Mouse (Mus musculus): ENCODE measurements around the gene Eci1. TPM values are rescaled to one million over a fixed set of nuclear protein-coding genes. Genes with fewer than 3 reads are reported as not detected.
A peak's percentile ranks its signal among the peaks of the same experiment; 100 is the strongest.
"Not testable (repeated sequence)": the region's sequence is repeated elsewhere in the genome, so short reads cannot be mapped to it uniquely, and the experiment has no call there.

The Eci1 gene
- total RNA-seq, 2 experiments from 2014 or later, result 30.7 to 35.5 TPM

- TF ChIP-seq CTCF (conservative IDR thresholded peaks at IDR 0.05), result no peak
- Histone ChIP-seq H3K27ac (peak overlapping the region; percentile 94), H3K4me3 (peak overlapping the region; percentile 94)
- no peak for DNase-seq (ENCODE audit: low spot score in 2 of 2)
Measured at GRCm38 (mm10) chr17:24415011-24415410, 11.4 kb upstream of the Eci1 start.

DNA sequence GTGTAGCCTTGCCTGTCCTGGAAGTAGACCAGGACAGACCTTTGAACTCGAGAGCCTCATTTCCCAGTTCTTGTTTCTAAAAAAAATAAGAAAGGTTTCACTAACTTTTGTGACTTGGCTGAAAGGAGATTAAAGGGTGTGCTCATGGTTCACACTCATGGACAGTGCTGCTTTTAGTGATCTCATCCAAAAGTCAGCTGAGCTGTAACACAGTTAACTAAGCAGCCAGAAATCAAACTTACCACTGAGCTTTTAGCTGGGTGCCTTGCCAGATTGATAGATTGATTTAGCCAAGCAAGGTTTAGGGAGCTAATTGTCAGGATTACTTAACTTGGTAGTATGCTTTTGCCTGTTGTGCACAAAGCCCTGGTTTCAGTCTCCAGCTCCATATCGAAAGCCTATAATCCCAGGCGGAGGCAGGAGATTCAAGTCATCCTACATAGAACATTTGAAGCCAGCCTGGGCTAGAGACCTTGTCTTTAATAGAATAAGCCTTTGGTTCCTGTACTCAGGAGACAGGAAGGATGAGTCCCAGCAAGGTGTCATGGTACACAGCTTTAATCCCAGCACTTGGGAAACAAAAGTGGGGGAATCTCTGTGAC is 10.3 kb upstream of the Eci1 start:
- H3K4me3 ChIP-seq, result peak overlapping the region; percentile 94
- no peak for TF ChIP-seq CTCF (conservative IDR thresholded peaks at IDR 0.05)

GRCm38 (mm10) chr17:24423114-24423513 is 3.3 kb upstream of the Eci1 start:
- no peak for DNase-seq (ENCODE audit: low spot score in 2 of 2)
- Histone ChIP-seq H3K4me3 (no peak overlapping the region), H3K27ac (no peak overlapping the region)
- no peak for TF ChIP-seq CTCF (conservative IDR thresholded peaks at IDR 0.05)

More for the DNA sequence above, 10.3 kb upstream of the Eci1 start:
- H3K27ac ChIP-seq, result no peak overlapping the region
- no peak for DNase-seq (ENCODE audit: low spot score in 2 of 2)

DNA sequence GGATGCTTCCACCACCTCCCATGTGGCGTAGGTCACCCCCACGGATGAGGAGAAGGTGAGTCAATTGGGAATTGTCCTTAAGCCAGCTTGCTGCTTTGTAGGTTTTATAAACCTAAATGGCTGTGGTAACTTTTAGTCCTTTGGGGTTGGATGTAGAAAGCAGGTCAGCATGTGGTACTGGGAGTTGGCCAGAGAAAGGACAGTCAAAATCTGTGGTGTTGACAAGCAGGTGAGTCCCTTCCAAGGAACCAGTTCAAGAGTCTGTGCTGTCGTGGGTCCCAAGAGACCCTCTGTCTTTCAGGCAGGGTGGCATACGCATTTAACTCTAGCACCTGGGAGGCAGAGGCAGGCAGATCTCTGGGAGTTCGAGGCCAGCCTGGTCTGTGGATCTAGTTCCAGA is 2.0 kb upstream of the Eci1 start:
- no peak for TF ChIP-seq CTCF (conservative IDR thresholded peaks at IDR 0.05)

GRCm38 (mm10) chr17:24425326-24425725 is 1.1 kb upstream of the Eci1 start:
- not testable (repeated sequence) for DNase-seq (ENCODE audit: low spot score in 2 of 2); H3K27ac ChIP-seq; H3K4me3 ChIP-seq

More for the DNA sequence above, 2.0 kb upstream of the Eci1 start:
- H3K27ac ChIP-seq, result no peak overlapping the region
- no peak for DNase-seq (ENCODE audit: low spot score in 2 of 2)
- no peak overlapping the region for H3K4me3 ChIP-seq

- Histone ChIP-seq H3K27ac (peak overlapping the region; percentile 93), H3K4me3 (peak overlapping the region; percentile 71; the same call in 1 of the 2 replicates)
- no peak for DNase-seq (ENCODE audit: low spot score in 2 of 2)
- TF ChIP-seq CTCF (conservative IDR thresholded peaks at IDR 0.05), result no peak
Measured at GRCm38 (mm10) chr17:24425905-24426304, 536 bp upstream of the Eci1 start.

GRCm38 (mm10) chr17:24427170-24427557 is 723 bp downstream of the Eci1 start:
- H3K4me3 ChIP-seq, result peak overlapping the region; percentile 71
- no peak for DNase-seq (ENCODE audit: low spot score in 2 of 2)
- TF ChIP-seq CTCF (conservative IDR thresholded peaks at IDR 0.05), result no peak
- peak overlapping the region; percentile 93 for H3K27ac ChIP-seq

DNA sequence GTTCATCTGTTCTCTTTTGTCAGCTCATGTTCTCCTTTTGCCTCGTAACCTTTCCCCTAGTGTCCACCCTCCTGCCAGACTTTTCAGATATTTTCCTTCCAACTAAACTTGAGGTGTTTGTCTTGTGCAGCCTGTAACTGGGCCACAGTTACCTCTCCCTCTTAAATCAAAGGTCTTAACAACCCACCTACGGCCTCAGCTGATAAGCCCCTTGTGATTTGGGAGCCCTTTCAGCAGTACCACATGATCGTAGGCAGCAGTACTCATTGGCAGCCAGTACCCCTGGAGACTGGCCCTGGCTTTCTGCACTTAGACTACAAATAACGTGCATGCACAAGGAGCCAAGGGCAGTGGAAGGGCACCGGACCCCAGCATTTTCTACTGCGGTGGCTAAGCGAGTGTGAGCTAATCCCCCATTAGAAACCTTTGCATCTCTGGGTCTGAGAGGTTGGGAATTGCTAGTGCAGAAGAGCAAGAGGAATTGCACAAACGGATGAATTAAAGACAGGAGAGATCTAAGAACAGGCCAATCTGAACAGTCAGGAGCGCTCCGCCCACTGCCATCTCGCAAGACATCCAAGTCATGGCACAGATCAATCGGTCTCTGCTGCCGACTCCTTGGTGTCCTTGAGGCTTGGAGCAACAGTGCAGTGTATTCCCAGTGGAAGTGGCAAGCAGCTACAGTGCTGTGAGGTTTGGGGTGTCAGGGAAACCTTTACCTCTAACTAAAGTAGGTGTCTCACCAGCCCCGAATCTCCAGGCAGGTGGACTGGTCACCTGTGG is 3.0 kb downstream of the Eci1 start:
- Histone ChIP-seq H3K27ac (peak overlapping the region; percentile 82), H3K4me3 (peak overlapping the region; percentile 26; the same call in 1 of the 2 replicates)
- DNase-seq (ENCODE audit: low spot score in 2 of 2), result no peak
- no peak for TF ChIP-seq CTCF (conservative IDR thresholded peaks at IDR 0.05)

GRCm38 (mm10) chr17:24437016-24437415 is 10.6 kb downstream of the Eci1 start:
- no peak for DNase-seq (ENCODE audit: low spot score in 2 of 2)
- peak; percentile 92 for TF ChIP-seq CTCF (conservative IDR thresholded peaks at IDR 0.05)
- Histone ChIP-seq H3K4me3 (no peak overlapping the region), H3K27ac (no peak overlapping the region)

DNA sequence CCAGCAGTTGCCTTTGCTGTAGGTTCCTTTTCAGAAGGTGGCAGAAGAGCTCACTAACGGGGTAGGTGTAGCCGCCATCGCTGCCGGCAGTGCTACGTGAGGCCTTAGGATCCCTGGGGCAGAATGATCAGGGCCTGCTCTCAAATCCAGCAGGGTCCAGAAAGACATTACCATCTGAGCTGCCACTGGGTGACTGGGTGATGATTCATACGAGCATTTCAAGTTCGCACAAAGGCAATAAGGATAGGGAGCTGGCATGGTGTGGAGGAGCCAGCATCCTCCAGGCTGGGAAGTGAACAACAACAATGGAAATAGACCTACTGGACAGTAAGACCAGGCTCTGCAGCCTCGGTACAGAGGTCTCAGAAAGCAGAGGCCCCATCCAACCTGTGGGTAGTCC is 13.9 kb downstream of the Eci1 start:
- no peak for DNase-seq (ENCODE audit: low spot score in 2 of 2)
- Histone ChIP-seq H3K4me3 (no peak overlapping the region), H3K27ac (no peak overlapping the region)
- no peak for TF ChIP-seq CTCF (conservative IDR thresholded peaks at IDR 0.05)

DNA sequence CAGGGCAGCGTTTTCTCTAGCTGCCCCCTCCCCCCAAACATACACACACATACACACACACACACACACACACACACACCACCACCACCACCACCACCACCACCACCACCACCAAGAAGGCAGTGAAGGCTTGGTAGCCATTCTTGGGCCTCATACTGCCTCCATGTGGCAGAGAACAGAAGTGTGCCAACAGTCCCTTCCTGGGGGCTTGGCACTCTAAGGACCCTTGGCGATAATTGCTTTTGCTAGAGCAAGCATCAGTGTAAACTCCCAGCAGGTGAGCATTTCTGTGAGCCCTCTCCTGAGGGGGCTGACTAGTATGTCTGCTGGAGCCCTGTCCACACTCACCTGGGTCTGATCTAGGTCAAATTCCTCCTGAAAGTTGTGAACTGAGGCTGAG is 14.7 kb downstream of the Eci1 start:
- TF ChIP-seq CTCF (conservative IDR thresholded peaks at IDR 0.05), result peak; percentile 50
- H3K4me3 ChIP-seq, result no peak overlapping the region
- DNase-seq (ENCODE audit: low spot score in 2 of 2), result no peak
- no peak overlapping the region for H3K27ac ChIP-seq

DNA sequence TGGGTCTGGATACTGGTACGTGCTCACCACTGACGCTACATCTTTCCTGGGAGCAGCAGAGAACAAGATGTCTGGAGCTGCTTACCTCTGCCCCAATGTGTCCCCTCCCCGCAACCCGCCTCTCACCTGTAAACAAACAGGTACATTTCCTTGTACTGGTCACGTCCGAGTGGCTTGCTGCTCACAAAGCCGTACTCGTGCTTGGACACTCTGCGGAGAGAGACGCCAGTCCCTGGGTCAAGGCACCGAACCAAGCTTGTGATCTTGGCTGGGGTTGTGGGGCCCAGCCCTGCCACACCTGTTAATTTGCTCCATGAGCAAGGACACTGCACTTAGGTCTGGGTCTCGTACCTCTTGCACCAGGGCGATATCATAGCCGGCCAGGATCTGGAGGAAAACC is 15.7 kb downstream of the Eci1 start:
- TF ChIP-seq CTCF (conservative IDR thresholded peaks at IDR 0.05), result no peak
- no peak overlapping the region for H3K4me3 ChIP-seq
- no peak overlapping the region for H3K27ac ChIP-seq
- DNase-seq (ENCODE audit: low spot score in 2 of 2), result no peak

- no peak for TF ChIP-seq CTCF (conservative IDR thresholded peaks at IDR 0.05)
- no peak for DNase-seq (ENCODE audit: low spot score in 2 of 2)
- no peak within 1 kb of the TSS for H3K4me3 ChIP-seq
- no peak within 1 kb of the TSS for H3K27ac ChIP-seq
Measured at GRCm38 (mm10) chr17:24442632-24443155, 16.3 kb downstream of the Eci1 start, which contains the start of gene Dnase1l2. Gene Dnase1l2, minus strand, starts transcription at chr17:24443105.

Measured in layer of hippocampus, adult 2 months (tissue).